Mouse (Mus musculus): ENCODE measurements around the gene Unc13a. TPM values are rescaled to one million over a fixed set of nuclear protein-coding genes. Genes with fewer than 3 reads are reported as not detected.

Unc13a gene
- polyA plus RNA-seq, 1 experiment from 2014 or later: 0.20 TPM

DNA sequence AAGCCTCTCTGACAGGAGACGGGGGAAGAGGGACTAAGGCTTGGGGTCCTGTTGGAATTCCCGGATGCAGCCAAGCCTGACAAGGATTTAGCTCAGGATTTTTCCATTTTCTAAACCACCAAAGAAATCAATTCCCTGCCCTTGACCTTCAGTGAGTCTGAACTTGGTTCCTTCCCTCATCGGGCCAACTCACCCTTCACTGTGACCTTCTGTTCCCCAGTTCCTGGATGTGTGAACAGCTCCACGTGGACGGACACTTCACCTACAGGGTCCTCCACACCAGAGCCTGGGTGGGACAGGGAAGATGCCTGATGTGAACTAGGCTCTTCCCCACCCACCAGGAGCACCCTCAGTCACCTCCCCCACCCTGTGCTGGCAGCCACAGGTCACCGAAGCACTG, 40.8 kb downstream of the Unc13a start:
- H3K4me3 ChIP-seq (replicated peaks): no peak overlapping the region
- peaks cover 51% of the 10 kb centered on the region for H3K4me1 ChIP-seq (replicated peaks)
- 66% methylated on average over 6 of the region's 6 CpGs for WGBS (ENCODE audit: insufficient replicate concordance)
- H3K27ac ChIP-seq: no peak overlapping the region
- DNase-seq (no peak), ATAC-seq (ENCODE audit: low read depth) (no peak)
- H3K36me3 ChIP-seq: peaks cover 3% of the 10 kb centered on the region; the same call in 1 of the 2 replicates
- no peak overlapping the region for H3K9ac ChIP-seq
- H3K4me2 ChIP-seq: no peak overlapping the region
- no peaks in the 10 kb centered on the region for H3K9me3 ChIP-seq (replicated peaks)
- peaks cover 61% of the 10 kb centered on the region for H3K27me3 ChIP-seq

DNA sequence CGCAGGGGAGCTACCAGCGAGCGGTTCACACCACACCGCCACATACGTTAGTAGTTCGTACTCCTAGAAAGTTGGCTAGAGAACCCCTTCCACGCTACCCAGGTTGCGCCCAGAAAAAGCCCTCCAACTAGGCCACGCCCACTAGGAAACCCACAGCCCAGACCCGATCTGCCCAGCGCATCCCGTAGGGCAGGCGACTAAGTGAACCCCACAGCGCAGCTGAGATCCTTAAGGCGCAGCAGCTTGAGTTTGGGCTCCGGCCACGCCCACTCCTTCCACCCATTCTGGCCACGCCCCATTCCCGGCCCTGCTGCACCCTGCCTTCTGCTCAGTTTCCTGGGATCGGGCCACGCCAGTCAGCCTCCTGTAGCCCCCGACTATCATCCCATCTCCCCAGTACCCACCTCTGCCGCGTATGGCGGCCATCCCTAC, 41.8 kb downstream of the Unc13a start:
- Histone ChIP-seq H3K9ac (no peak overlapping the region), H3K4me2 (peak overlapping the region; percentile 87), H3K36me3 (peaks cover 8% of the 10 kb centered on the region), H3K27me3 (peaks cover 51% of the 10 kb centered on the region), H3K27ac (no peak overlapping the region), H3K4me3 (replicated peaks) (peak overlapping the region; percentile 62), H3K9me3 (replicated peaks) (no peaks in the 10 kb centered on the region), H3K4me1 (replicated peaks) (peaks cover 50% of the 10 kb centered on the region)
- peak; percentile 19 for ATAC-seq (ENCODE audit: low read depth)
- DNase-seq: peak; percentile 53
- 6% methylated on average over 25 of the region's 25 CpGs for WGBS (ENCODE audit: insufficient replicate concordance)

DNA sequence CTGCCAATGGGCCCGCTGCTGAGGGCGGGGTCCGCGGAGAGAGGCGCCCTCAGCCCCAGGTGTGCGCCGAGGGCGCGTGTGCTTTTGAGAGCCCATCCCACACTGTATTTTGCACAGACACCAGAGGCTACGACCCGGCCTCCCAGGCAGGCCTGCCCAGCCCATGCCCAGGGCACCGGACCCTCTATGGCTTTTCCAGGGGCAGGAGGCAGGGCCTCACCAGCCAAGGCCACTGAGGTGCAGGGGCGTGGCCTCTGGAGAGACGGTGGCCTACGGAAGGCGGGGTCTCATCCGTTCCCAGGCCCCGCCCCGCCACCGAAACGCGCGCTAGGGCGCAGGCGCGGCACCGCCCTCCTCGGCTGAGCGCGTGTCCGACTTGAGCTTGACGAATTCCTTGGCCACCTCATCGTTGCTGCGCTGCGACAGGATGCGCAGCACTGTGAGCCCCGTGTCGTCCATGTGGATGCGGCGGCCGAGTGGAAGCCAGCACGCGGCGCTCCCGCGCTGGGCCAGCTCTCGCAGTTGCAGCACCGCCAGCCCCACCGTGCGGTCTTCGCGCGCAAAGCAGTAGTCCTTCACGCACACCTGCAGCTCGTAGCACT, 42.4 kb downstream of the Unc13a start:
- Histone ChIP-seq H3K27ac (peak overlapping the region; percentile 13; the same call in 1 of the 2 replicates), H3K27me3 (peaks cover 45% of the 10 kb centered on the region), H3K4me2 (peak overlapping the region; percentile 87), H3K36me3 (peaks cover 14% of the 10 kb centered on the region), H3K4me3 (replicated peaks) (peak overlapping the region; percentile 62), H3K9ac (peak overlapping the region; percentile 69), H3K9me3 (replicated peaks) (no peaks in the 10 kb centered on the region), H3K4me1 (replicated peaks) (peaks cover 44% of the 10 kb centered on the region)
- DNase-seq (peak; percentile 90), ATAC-seq (ENCODE audit: low read depth) (peak; percentile 78)
- WGBS (ENCODE audit: insufficient replicate concordance): under 1% methylated on average over 55 of the region's 55 CpGs

DNA sequence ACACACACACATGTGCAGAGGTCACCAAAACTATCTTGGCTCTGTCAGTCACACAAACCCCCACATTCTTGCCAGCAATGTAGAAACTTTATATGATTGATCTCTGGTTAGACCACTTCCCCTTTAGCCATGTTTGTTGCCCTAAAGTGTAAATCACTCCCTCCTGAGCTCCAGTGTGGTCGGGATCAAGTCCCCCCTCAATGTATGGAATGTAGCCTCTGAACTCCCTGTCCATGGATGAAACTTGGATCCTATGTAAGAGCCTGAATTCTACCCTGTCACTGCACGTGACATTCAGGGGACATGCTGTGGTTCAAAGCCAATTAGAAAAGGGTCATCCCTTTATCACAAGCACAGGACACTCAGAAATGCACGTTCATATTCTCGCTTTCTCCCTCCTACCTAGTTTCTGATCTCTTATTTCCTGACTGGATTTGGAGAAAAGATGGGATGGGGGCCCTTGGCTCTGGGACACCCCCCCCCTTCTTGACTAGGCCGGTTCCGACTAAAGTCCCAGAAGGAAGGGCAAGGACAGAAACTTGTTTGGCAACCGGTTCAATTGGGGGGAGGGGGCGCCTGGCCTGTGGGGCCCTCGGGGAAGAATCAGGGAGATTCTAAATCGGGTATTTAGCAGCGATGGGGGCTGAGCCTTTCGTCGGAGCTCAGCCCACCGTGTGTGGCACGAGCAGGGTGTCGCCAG, 43.0 kb downstream of the Unc13a start:
- peak overlapping the region; percentile 69 for H3K9ac ChIP-seq
- ATAC-seq (ENCODE audit: low read depth): no peak
- peaks cover 38% of the 10 kb centered on the region for H3K4me1 ChIP-seq (replicated peaks)
- peaks cover 20% of the 10 kb centered on the region for H3K36me3 ChIP-seq
- H3K27ac ChIP-seq: peak overlapping the region; percentile 13; the same call in 1 of the 2 replicates
- peak overlapping the region; percentile 87 for H3K4me2 ChIP-seq
- WGBS (ENCODE audit: insufficient replicate concordance): 5% methylated on average over 16 of the region's 16 CpGs
- no peaks in the 10 kb centered on the region for H3K9me3 ChIP-seq (replicated peaks)
- peak overlapping the region; percentile 62 for H3K4me3 ChIP-seq (replicated peaks)
- peaks cover 39% of the 10 kb centered on the region for H3K27me3 ChIP-seq
- DNase-seq: no peak

DNA sequence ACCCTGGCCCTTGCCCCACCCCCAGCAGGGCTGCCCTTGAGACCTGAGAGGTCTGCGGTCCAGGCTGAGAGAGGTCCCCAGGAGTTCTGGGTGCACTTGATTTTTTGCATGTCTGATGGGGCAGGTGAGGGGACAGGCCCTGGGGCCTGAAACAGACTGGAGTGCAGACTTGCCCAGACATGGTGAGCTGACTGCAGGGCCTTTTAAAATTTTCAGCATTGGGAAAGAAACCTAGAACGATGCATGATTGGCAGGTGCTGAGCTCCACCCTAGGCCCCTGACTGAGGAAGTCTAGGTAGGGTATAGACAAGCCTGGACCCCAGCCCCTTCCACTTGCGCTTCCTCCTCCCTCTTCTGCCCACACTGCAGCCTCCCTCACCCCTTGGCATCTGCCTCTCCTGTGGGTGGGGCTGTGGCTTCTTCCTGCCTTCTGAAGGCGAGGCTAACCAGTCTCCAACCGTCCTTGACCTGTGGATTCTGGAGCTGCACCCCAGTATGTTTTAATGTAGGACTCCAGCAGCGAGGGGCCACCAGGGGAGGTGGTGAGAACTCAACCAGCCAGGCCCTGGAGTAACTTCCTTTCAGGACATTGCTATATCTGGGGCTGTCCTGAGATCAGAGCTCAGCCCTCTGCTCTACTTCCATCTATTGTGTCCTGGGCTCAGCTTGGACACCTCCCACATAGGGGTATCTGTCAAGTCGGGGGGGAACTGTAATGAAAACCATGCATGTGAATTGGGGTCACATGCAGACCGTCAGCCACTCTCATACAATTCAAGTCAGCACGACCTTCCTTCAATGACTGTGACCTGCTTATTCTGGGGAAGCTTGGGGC, 44.1 kb downstream of the Unc13a start:
- H3K27me3 ChIP-seq: peaks cover 29% of the 10 kb centered on the region
- H3K9me3 ChIP-seq (replicated peaks): peaks cover 6% of the 10 kb centered on the region
- H3K4me3 ChIP-seq (replicated peaks): no peak overlapping the region
- DNase-seq: no peak
- no peak for ATAC-seq (ENCODE audit: low read depth)
- H3K27ac ChIP-seq: peak overlapping the region; percentile 26; the same call in 1 of the 2 replicates
- no peak overlapping the region for H3K4me2 ChIP-seq
- 31% methylated on average over 9 of the region's 9 CpGs for WGBS (ENCODE audit: insufficient replicate concordance)
- H3K36me3 ChIP-seq: peaks cover 31% of the 10 kb centered on the region
- peaks cover 34% of the 10 kb centered on the region for H3K4me1 ChIP-seq (replicated peaks)
- H3K9ac ChIP-seq: no peak overlapping the region

DNA sequence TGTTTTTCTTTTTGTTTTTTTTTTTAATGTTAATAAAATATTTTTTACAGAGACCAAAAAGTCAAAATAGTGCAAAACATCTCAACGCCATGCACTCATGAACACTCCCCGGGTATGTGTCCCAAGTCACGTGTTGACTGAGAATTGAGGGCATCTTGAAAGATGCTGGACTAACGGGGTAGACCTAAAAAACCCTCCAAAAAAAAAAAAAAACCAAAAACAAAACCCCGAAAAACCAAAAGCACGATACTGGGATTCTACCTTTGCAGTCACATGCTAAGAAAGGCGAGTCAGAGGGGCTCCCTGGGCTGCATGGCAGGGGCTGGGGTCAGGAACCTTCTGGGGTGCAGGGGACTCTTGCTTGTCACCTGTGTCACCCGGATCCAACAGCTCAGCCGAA, 44.8 kb downstream of the Unc13a start:
- ATAC-seq (ENCODE audit: low read depth): no peak

DNA sequence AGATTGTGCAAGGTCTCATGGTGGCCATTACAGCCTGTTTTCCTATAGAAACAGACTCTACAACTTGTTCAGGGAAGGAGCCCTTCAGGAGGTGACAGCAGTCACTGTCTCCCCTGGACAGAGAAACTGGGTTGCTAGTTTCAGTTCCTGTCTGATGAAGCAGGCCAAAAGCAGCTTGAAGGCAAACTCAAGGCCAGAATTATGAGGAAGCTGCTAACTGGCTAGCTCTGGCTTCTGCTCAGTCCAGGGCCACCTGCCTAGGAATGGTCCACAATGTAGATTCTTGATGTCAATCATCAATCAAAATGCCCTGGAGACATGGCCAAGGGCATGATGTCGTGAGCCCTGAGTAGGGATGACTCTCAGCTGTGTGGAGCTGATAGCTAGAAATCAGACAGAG, 46.5 kb downstream of the Unc13a start:
- DNase-seq (no peak), ATAC-seq (ENCODE audit: low read depth) (no peak)
- no peak overlapping the region for H3K4me3 ChIP-seq (replicated peaks)
- H3K27me3 ChIP-seq: peaks cover 9% of the 10 kb centered on the region
- H3K4me1 ChIP-seq (replicated peaks): peaks cover 28% of the 10 kb centered on the region
- H3K27ac ChIP-seq: no peak overlapping the region
- 73% methylated on average over 1 of the region's 1 CpGs for WGBS (ENCODE audit: insufficient replicate concordance)
- H3K9me3 ChIP-seq (replicated peaks): peaks cover 15% of the 10 kb centered on the region
- H3K4me2 ChIP-seq: no peak overlapping the region
- no peak overlapping the region for H3K9ac ChIP-seq
- peaks cover 55% of the 10 kb centered on the region for H3K36me3 ChIP-seq

More for the DNA sequence above, 44.8 kb downstream of the Unc13a start:
- Histone ChIP-seq H3K4me3 (replicated peaks) (no peak overlapping the region), H3K9me3 (replicated peaks) (peaks cover 13% of the 10 kb centered on the region), H3K9ac (no peak overlapping the region), H3K27ac (no peak overlapping the region), H3K36me3 (peaks cover 38% of the 10 kb centered on the region), H3K4me1 (replicated peaks) (peaks cover 33% of the 10 kb centered on the region), H3K4me2 (no peak overlapping the region), H3K27me3 (peaks cover 25% of the 10 kb centered on the region)
- no peak for DNase-seq
- 70% methylated on average over 9 of the region's 9 CpGs for WGBS (ENCODE audit: insufficient replicate concordance)

DNA sequence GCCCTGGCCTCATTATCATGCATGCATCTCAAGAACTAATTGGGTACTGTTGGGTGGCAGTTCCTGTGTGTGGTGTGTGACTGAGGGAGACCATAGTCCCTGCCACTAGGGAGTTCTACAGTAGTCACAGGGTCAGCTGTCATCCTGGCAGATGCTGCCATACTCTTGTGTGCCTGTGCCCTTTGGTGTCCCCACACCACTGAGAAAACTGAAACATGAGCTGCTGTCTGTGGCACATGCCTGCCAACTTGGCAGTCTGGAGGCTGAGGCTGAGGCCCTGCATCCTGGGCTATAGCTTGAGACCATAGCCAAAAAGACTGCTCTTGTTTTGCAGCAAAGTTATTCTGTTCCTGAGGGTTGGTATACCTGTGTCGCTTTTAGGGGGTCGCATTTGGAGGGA, 51.8 kb downstream of the Unc13a start:
- peaks cover 15% of the 10 kb centered on the region for H3K9me3 ChIP-seq (replicated peaks)
- H3K27ac ChIP-seq: no peak overlapping the region
- H3K4me2 ChIP-seq: no peak overlapping the region
- ATAC-seq (ENCODE audit: low read depth) (no peak), DNase-seq (no peak)
- no peaks in the 10 kb centered on the region for H3K27me3 ChIP-seq
- H3K4me3 ChIP-seq (replicated peaks): no peak overlapping the region
- 0 out of 2 replicates have a peak, but pooled peaks cover 3% of the 10 kb centered on the region for H3K4me1 ChIP-seq (replicated peaks)
- H3K9ac ChIP-seq: no peak overlapping the region
- H3K36me3 ChIP-seq: peaks cover 98% of the 10 kb centered on the region
- WGBS (ENCODE audit: insufficient replicate concordance): 80% methylated on average over 2 of the region's 2 CpGs

DNA sequence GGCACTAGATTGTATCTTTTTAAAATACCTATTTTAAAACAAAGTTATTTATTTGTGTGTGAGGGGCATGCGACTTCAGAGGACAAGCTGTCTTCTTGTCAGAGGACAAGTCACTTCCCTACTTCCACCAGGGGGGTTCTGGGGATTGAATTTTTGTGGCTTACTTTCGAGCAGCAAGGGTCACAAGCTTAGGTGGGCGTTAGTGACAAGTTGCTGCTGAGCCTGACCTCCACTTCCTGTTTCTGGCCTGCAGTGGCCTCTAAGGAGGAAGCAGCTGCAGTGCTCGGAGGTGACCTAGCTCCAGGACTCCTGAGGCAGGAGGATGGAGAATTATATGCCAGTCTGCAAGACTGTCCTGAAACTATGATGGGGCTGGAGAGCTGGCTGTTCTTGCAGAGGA, 58.1 kb downstream of the Unc13a start:
- Histone ChIP-seq H3K36me3 (peaks cover 52% of the 10 kb centered on the region), H3K4me3 (replicated peaks) (no peak overlapping the region), H3K4me1 (replicated peaks) (peaks cover 49% of the 10 kb centered on the region), H3K9ac (no peak overlapping the region), H3K4me2 (no peak overlapping the region), H3K27me3 (no peaks in the 10 kb centered on the region), H3K27ac (no peak overlapping the region), H3K9me3 (replicated peaks) (no peaks in the 10 kb centered on the region)
- WGBS (ENCODE audit: insufficient replicate concordance): 44% methylated on average over 4 of the region's 4 CpGs
- ATAC-seq (ENCODE audit: low read depth) (no peak), DNase-seq (no peak)

DNA sequence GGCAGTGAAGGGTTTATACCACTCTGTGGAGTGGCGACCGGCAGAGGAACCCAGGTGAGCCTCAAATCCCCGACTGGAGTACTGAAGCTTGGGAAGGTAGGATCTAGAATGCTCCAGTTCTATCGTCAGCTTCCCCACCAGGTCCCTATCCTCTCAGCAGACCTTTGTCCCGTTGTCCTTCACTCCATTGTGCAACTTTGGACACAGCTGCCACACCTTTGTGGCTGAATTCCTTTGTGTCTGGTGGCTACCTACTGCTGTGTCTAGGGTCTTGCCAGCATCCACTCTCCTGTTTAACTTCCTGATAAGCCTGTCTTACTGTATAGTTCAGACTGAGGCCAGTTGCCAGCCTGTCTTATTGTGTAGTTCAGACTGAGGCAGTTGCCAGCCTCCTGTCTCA, 59.4 kb downstream of the Unc13a start:
- no peak for ATAC-seq (ENCODE audit: low read depth)
- Histone ChIP-seq H3K4me1 (replicated peaks) (peaks cover 49% of the 10 kb centered on the region), H3K4me3 (replicated peaks) (peak overlapping the region; percentile 89), H3K9me3 (replicated peaks) (no peaks in the 10 kb centered on the region), H3K4me2 (peak overlapping the region; percentile 99), H3K27ac (no peak overlapping the region), H3K9ac (peak overlapping the region; percentile 91), H3K36me3 (peaks cover 40% of the 10 kb centered on the region), H3K27me3 (no peaks in the 10 kb centered on the region)
- no peak for DNase-seq
- WGBS (ENCODE audit: insufficient replicate concordance): 28% methylated on average over 5 of the region's 5 CpGs
